Mouse (Mus musculus) brain, adult 2 months (tissue): ENCODE measurements at regions not wholly inside any gene's neighbourhood (a gene's known extent, or its start where the extent isn't known, plus 50 kb on each side); places are given as distances from the start of the nearest gene placed in this dataset.

Experiments
- DNase-seq: peaks from one replicate; pipeline ENCODE4 v3.0.0; 2011; ENCODE audit warnings: low read depth, low spot score

DNA sequence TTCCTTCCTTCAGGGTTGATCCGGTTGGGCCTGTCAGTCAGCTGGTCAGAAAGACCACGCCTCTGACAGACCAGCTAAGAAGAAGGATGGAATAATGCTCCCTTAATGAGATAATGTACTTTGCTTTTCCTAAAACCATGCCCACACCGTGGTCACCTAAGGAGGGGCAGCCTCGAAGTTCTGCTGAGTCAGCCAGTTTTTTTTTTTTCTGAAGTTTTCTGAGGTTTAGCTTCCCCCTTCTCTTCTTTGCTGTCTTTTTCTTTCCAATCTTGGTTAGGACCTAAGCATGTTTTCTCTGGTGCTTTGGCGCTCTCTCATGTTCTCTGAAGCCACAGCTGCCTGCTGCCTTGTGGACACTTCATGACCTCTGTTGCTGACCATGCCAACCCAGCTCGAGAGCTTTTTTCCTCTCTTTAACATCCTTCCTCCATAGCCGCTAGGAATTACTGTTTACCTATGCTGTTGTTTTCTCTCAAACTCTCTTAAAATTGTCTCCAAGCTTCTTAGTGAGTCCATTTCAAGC, 84.7 kb upstream of the Zfp648 start:
- no peak for DNase-seq

DNA sequence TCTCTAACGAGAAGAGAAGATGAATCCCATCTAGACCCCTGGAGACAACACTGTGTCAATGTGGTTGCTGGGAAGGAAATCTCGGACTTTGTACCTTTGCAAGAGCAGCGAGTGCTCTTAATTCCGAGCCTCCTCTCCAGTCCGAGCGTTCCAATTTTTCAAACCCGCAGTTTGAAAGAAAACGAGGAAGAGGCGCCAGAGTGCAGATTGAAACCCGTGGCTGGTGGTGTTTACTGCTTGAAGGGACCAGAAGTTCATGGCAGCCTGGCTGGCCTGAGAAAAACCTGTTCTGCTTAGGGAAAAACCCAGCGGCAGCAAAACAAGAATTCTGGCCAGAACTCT, 83.7 kb upstream of the Zfp648 start:
- DNase-seq = peak; percentile 46

DNA sequence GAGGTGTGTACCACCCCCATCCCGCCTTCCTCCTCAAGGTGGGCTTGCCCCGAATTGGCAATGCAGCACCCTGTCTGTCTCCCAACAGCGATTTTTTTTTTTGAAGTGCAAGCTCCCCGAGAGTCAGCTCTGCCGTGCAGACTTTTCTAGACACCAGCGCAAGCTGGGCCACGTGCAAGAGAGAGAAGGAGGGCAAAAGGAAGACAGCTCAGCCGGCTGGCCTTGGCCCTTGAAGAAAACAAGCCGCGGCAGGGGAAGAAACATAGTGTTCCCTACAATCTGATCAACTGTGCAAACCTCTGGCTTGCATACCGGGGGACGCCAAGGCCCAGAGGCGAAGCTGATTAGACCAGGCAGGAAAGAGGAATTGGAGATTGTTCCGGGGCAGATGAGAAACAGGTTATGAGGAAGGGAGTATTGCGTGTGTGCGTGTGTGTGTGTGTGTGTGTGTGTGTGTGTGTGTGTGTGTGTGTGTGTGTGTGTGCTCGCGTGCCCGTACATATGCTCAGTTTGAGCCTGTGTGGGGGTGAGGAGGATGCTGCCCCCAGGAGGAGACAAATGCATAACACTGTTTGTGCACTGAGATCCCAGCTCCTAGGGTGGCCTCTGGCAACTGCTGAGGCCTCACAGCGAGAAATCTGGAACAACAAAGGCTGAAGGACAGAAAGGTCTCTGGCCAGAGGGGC, 83.2 kb upstream of the Zfp648 start:
- DNase-seq = peak; percentile 68

DNA sequence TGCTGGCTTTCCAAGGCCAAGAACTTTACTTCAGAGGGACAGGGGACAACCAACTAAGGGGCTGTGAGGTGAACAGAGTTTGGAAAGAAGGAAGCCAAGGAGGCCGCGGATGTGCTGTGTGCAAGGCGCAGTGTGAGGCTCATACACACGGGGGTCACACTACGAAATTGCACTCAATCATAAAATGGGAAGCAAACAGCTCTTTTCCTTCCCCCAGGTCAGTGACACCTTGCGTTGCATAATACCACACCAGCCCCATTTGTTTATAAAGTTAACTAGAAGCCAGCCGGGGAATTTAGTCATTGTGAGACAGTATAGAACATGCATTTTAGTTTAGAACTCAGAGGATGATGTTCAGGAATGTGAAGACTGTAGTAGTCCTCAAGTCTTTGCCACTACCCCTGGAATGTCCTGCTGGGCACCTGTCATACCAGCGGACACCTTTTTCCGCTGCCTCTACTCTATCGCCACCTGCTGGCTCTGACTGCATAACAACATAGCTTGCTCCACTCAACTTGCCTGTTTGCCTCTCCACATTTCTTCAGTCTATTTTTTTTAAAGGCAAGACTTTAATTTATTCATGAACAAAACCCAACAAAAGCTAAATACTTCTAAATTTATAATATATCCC, 82.5 kb upstream of the Zfp648 start:
- peak; percentile 86 for DNase-seq

DNA sequence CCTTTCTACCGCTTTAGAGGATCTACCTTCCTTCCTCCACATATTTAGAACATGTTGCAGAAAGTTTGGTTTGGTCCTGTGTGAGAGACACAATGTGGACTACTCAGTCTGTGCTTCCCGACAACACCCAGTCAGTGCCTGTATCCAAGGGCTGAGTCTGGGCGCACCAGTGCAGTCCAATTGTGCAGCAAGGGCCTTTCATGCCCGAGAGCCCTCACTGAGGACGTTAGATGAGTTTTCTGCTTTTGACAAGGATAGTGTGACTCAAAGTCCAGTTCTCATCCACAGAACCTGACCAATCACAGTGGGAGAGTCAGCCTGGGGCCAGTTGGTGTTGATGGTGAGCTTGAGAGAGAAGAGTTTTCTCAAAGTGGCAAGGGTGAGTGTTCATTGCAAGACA, 81.4 kb upstream of the Zfp648 start:
- no peak for DNase-seq

DNA sequence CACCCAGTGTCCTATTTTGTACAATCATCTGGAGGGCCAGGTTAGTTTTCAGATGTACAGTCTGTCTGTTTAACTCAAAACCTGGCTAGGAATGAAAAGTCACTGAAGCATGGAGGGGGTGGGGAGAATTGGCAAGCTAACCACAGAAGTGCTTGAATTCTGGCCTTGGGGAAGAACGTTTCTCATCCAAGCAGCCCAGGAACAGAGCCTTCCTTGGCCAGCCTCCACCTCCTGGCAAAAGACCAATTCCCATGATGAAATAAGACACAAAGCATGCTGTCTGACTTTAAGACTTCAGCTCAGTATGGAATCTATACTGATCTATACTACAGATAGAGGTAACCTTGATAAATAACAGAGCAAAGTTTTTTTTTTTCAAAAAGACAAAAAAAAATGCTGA, 80.3 kb upstream of the Zfp648 start:
- peak; percentile 74 for DNase-seq

DNA sequence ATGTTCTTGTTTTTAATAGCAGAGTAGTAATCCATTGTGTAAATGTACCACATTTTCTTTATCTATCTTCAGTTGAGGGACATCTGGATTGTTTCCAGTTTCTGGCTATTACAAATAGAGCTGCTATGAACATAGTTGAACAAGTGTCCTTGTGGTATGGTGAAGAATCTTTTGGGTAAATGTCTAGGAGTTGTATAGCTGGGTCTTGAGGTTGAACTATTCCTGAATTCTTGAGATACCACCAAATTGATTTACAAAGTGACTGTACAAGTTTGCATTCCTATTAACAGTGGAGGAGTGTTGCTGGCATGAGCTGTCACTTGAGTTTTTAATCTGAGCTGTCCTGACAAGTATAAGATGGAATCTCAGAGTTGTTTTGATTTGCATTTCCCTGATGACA, 76.0 kb upstream of the Zfp648 start:
- no peak for DNase-seq

DNA sequence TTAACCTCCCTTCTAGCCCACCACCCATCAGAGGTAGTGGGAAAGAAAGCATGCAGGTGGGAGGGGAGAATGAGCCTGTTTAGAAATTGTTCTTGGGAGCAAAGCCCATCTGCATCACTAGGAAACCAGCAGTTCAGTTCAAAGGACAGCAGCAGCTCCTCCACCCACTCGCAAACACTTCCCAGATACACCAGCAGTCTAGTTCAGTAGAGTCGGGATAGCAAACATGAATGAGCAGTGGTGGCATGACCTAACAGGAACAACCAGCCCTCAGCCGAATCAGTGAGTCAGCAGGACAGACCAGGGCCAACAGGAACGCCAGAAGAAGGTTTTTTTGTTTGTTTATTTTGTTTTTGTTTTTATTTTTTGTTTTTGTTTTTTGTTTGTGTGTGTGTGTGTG, 74.5 kb upstream of the Zfp648 start:
- no peak for DNase-seq

DNA sequence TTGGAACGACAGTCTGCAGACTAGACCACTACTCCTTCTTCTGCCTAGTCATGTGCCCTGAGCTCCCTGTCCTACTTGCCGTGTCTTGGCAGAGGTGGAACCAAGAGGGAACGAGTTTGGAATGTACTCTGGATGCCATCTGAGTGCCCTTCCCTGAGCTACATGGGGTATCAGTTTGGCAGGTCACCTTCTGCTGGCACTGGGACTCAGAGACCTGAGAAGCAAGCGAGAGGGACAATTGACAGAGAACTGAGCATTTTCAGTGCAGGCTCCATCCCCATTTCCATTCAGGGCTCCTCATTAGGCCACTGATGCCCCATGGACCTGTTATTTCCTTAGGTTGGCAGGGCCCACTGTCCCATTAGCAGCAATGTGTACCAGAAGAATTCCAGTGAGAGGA, 61.5 kb upstream of the Zfp648 start:
- DNase-seq = peak; percentile 25

DNA sequence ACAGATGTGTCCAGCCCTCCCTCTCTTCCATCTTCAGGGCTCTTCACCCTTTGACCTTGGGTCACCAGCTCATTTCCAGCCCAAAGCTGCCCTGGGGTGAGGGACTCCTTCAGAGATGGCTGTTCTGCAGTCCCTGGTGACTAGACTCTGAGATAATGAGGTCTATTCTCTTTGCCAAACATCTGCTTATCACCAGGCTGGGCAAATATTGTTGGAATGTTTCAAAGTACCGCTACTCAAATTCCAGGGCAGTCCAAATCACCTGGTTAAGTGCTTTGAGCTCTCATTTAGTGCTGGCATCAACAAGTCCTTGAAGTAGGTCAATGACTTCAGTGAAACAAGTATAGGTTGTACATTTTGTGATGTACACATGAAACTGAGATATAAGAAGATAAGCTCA, 57.3 kb upstream of the Zfp648 start:
- DNase-seq = no peak

DNA sequence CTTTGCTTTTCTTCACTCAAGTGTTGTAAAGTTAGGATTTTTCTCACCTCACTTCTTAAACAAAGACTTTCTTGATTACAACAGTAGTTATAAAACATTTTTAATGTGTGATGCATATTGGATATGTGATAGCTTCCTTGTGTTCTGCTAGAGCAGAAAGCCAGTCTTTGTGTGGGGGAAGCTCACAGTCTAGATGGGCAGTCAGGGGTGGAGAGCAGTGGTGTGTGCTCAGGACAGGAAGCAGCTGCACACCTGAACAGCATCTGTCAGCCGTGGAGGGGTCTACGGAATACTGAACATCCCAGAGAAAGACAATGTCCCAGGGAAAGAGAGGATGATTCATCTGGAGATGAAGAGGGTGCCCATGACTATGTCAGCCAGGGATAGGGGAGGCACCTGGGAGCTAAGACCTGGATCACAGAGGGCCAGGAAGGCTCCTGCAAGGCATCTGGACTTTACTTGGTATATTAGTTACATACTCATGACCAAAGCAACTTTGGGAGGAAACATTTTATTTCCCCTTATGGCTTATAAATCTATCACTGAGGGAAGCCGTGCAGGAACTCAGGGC, 53.9 kb upstream of the Zfp648 start:
- DNase-seq = no peak

DNA sequence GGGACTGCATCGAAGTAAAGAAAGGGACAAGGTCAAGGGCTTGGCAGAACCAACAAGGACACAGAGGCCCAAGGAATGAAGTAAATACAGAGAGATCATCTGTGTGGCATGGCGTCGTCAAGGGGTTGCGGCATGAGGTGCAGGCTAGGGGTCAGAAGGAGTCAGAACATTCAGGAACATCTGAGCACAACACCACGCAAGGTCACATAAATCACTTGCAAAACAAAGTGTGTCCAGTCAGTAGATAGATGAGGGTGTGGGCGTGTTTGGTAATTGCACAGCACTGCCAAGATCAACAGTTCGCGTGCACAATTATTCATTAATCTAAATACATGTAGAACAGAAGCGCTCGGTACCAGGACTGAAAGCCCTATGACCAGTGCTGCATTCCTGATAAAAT, 52.0 kb upstream of the Zfp648 start:
- no peak for DNase-seq

DNA sequence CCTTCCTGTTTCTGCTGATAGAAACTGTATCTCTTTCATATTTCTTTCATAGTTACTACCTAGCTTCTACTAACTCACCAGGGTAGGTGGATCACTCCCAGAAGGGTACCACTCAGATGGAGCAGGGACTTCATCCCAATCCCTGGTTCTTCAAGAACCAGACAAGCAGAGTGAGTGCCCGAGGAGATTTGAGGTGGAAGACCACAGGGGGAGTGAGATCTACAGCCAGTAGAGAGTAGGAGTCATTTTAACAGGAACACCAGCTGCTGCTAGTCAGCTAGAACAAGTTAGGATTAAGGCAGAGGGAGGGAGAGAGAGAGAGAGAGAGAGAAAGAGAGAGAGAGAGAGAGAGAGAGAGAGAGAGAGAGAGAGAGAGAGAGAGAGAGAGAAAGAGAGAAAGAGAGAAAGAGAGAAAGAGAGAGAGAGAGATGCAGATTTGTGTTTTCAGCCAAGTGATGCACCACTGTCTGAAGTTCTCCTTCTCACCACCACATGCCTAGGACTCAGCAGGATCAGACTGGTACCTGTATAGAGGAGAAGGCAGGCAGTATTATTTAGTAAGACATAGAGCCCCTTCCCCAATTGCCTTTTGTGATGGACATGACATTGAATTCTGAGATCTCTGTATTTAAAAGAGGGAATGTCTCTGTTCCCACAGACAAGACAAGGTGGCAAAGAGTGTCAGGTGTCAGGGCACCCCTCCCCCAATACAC, 51.4 kb upstream of the Zfp648 start:
- peak; percentile 34 for DNase-seq

DNA sequence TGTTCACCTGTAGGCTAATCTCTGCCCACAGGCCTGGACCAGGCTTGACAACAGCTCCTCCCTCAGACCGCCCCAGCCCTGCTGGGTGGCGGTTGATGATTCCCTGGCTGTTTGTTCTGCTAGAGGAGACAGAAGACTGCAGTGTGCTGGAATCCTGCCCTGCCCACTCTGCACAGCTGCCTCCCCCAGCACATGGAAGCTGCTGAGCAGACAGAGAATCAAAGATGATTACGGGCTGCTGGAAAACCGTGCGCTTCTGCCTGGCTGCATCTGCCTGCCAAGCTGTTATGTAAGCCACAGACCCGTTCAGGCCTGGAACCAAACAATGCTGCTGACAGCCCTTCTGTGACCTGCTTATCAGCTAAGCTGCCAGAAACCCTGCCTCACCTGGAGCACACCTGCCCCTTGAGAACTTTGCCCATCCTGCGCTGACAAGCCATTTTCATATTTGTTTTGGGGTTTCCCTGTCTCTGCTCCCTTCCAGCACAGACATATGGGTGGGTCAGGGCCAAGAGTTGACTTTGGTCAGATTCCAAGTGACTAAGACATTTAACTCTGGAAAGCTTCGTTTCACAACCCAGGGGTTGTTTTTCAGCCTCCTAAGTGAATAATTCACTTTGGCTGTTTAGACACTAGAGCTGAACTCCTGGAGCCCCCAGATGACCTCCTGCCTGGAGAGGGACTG, 50.7 kb upstream of the Zfp648 start:
- peak; percentile 97 for DNase-seq
